Mouse (Mus musculus) ES-Bruce4 (cell line): Measurements from ENCODE around the gene Pdf.

Source experiments
- CTCF ChIP-seq: IDR thresholded peaks from one replicate; pipeline ENCODE4 v1.8.1; 2011; ENCODE audit warnings: low read depth, low read length
- EP300 ChIP-seq: IDR thresholded peaks from 2 replicates; pipeline ENCODE4 v1.6.1; 2011; ENCODE audit warnings: low read depth, low read length; ENCODE audit not compliant: insufficient read depth

GRCm38 (mm10) chr8:107086018-107086417 lies 37.6 kb upstream of the Pdf start:
- no peak for TF ChIP-seq EP300
- no peak for TF ChIP-seq CTCF
